Comparison of ENCODE assay signal across 12 mouse cellular contexts in the genomic region with DNA sequence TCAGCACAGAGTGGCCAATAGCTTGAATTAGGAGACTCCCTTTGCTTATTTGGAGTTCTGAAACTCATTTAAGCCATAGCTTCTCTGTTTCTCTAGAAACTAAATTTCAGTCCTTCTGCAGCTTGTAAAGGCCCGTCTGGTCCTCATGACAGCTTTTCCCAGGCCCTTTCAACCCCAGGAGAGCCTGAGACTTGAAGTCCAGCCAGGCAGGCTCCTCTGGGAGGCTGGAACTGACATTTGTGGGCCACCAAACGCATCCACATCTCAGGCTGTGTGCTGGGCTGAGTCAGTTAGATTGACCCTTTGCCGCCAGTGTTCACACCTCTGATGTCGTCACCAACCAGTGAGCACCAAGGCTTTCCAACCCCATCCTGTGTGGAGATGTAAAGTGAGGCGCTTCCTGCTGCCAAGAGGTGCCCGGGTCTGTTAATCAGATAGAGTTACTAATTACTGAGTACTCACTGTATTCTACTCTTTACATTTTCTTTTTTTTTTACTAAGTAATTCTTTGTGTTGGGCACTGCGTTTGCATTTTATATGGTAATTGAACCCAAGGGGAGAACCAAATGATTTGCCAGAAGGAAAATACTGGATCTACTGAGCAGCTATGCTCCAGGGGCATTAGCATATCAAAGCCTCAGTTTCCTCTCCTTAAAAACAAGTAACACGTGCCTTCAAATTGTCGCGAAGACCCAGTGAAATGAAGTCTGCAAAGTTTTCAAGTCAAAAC.
DNase-seq lines count a peak whose midpoint lies in the region; ATAC-seq and TF ChIP-seq lines count a peak whose summit lies in the region.
"Had no signal": no experiment of that assay in that cellular context is flagged by ENCODE, and none has a peak within 500 bp of the region (broad histone marks: within the 10 kb centered on the region; RNA-seq: fewer than 3 reads in every experiment).

No protein-coding gene starts in this region.

- peaks cover 34% of the 10 kb centered on the region for H3K4me1 ChIP-seq in limb, embryonic 12.5 days (replicated peaks)
- peaks cover 13% of the 10 kb centered on the region for H3K4me1 ChIP-seq in hindbrain, embryonic 16.5 days (ENCODE audit: control insufficient read depth, insufficient read depth, low read depth, low read length)
- H3K4me1 ChIP-seq in lung, adult 2 months (ENCODE audit: control insufficient read depth, insufficient read depth, low read length), result no peaks in the 10 kb centered on the region
- H3K4me1 ChIP-seq: liver, embryonic 13.5 days had no signal

- no peak for TF ChIP-seq CTCF in lung, adult 2 months (IDR thresholded peaks at IDR 0.05; ENCODE audit: insufficient read depth, low read length)

- ATAC-seq in limb, embryonic 12.5 days (ENCODE audit: insufficient number of reproducible peaks, insufficient read depth, low FRiP score, low TSS enrichment, low read depth), result no peak
- ATAC-seq in hindbrain, embryonic 16.5 days, result no peak
- ATAC-seq: intestine, embryonic 15.5 days had no signal

- peak overlapping the region; percentile 89 for H3K27ac ChIP-seq in limb, embryonic 12.5 days
- no peak overlapping the region for H3K27ac ChIP-seq in hindbrain, embryonic 16.5 days (ENCODE audit: low read depth, low read length)
- H3K27ac ChIP-seq: intestine, embryonic 15.5 days; layer of hippocampus, adult 2 months; liver, embryonic 13.5 days had no signal

- no peaks in the 10 kb centered on the region for H3K27me3 ChIP-seq in limb, embryonic 12.5 days
- H3K27me3 ChIP-seq in hindbrain, embryonic 16.5 days (replicated peaks; ENCODE audit: control insufficient read depth, insufficient read depth, low read length), result no peaks in the 10 kb centered on the region
- H3K27me3 ChIP-seq: intestine, embryonic 15.5 days; liver, embryonic 13.5 days had no signal

- no peaks in the 10 kb centered on the region for H3K9me3 ChIP-seq in limb, embryonic 12.5 days
- no peaks in the 10 kb centered on the region for H3K9me3 ChIP-seq in hindbrain, embryonic 16.5 days (ENCODE audit: control insufficient read depth, low read length)
- H3K9me3 ChIP-seq: intestine, embryonic 15.5 days; liver, embryonic 13.5 days had no signal

- no peak overlapping the region for H3K4me2 ChIP-seq in limb, embryonic 12.5 days
- H3K4me2 ChIP-seq in hindbrain, embryonic 16.5 days (ENCODE audit: low read length), result no peak overlapping the region
- H3K4me2 ChIP-seq: intestine, embryonic 15.5 days; liver, embryonic 13.5 days had no signal

- intact Hi-C loops in gastrocnemius, postnatal 14 days (cut with DNase I; ENCODE audit: low total_unique reads), result no loop called here

- DNase-seq in adrenal gland, postnatal 10 days, result peak; percentile 31
- no peak for DNase-seq in adrenal gland, adult 18-20 months (ENCODE audit: low spot score in 2 of 2)
- peak; percentile 43 for DNase-seq in ZHBTc4 (ENCODE audit: low read depth, low spot score)
- DNase-seq in gastrocnemius, postnatal 14 days, result peak; percentile 29
- no peak for DNase-seq in B cell, adult 2 months
- no peak for DNase-seq in lung, adult 2 months
- DNase-seq: cerebellum, postnatal 25 days; liver, embryonic 13.5 days had no signal

- H3K9ac ChIP-seq in limb, embryonic 12.5 days (replicated peaks), result no peak overlapping the region
- H3K9ac ChIP-seq in hindbrain, embryonic 16.5 days (ENCODE audit: low read depth, low read length), result no peak overlapping the region
- H3K9ac ChIP-seq: intestine, embryonic 15.5 days; liver, embryonic 13.5 days had no signal

- no peak for TF ChIP-seq POLR2A in lung, adult 2 months (IDR thresholded peaks at IDR 0.05; ENCODE audit: borderline replicate concordance, extremely low read depth, low read depth, low read length)

- 43% methylated on average over 10 of the region's 10 CpGs for WGBS in limb, embryonic 12.5 days
- WGBS in hindbrain, embryonic 16.5 days, result 29% methylated on average over 10 of the region's 10 CpGs
- WGBS in lung, adult 2 months, result 57% methylated on average over 10 of the region's 10 CpGs

- H3K36me3 ChIP-seq in limb, embryonic 12.5 days, result no peaks in the 10 kb centered on the region
- no peaks in the 10 kb centered on the region for H3K36me3 ChIP-seq in hindbrain, embryonic 16.5 days (ENCODE audit: control insufficient read depth, insufficient read depth, low read length)
- H3K36me3 ChIP-seq: intestine, embryonic 15.5 days; liver, embryonic 13.5 days had no signal

- no peak overlapping the region for H3K4me3 ChIP-seq in limb, embryonic 12.5 days (replicated peaks)
- no peak overlapping the region for H3K4me3 ChIP-seq in hindbrain, embryonic 16.5 days (ENCODE audit: low read length)
- no peak overlapping the region for H3K4me3 ChIP-seq in lung, adult 2 months (replicated peaks; ENCODE audit: extremely low read depth, low read depth, low read length)
- H3K4me3 ChIP-seq: intestine, embryonic 15.5 days; layer of hippocampus, adult 2 months; liver, embryonic 13.5 days had no signal

Comparison
In these comparisons a context has a peak if more than half of its experiments do, and no peak if none do; other contexts are left out.
1. DNase-seq: peak in adrenal gland, postnatal 10 days (single experiment), ZHBTc4 (single experiment) and gastrocnemius, postnatal 14 days (single experiment); none in adrenal gland, adult 18-20 months (0 of 2), B cell, adult 2 months (0 of 2) and lung, adult 2 months (single experiment).